Mouse (Mus musculus) erythroblast, embryonic 14.5 days (primary cell): ENCODE measurements around the gene Napsa. TPM values are rescaled to one million over a fixed set of nuclear protein-coding genes. Genes with fewer than 3 reads are reported as not detected.

ENCODE experiments used
- H3K27me3 ChIP-seq: 2 replicates; pipeline ENCODE4 v1.6.1; 2012; ENCODE audit warnings: inconsistent platforms; ENCODE audit not compliant: control insufficient read depth
- H3K36me3 ChIP-seq: 2 replicates; pipeline ENCODE4 v1.6.1; 2012; ENCODE audit warnings: mild to moderate bottlenecking, inconsistent platforms; ENCODE audit not compliant: control insufficient read depth
- H3K4me1 ChIP-seq: 2 replicates; pipeline ENCODE4 v1.6.1; 2012; ENCODE audit warnings: inconsistent platforms; ENCODE audit not compliant: control insufficient read depth
- H3K4me3 ChIP-seq: replicated peaks from 2 replicates; pipeline ENCODE3; 2012; ENCODE audit warnings: moderate library complexity, mild to moderate bottlenecking, inconsistent platforms
- H3K9me3 ChIP-seq: 2 replicates; pipeline ENCODE4 v1.6.1; 2012; ENCODE audit warnings: low read length, inconsistent platforms, mixed read lengths; ENCODE audit not compliant: control insufficient read depth
- GATA1 ChIP-seq: IDR thresholded peaks from 2 replicates; pipeline ENCODE4 v1.6.1; 2012; ENCODE audit warnings: low read length, inconsistent platforms, mixed read lengths
- TAL1 ChIP-seq: IDR thresholded peaks from 3 replicates; pipeline ENCODE4 v1.6.1; 2012; ENCODE audit warnings: low read length, inconsistent platforms, mixed read lengths
- polyA plus RNA-seq: library from polyadenylated mRNA; stranded (reverse); fragments of >175 nt; gene quantifications from 2 replicates; pipeline ENCODE4 v1.2.3, GENCODE M21; 2012

Gene Napsa
- polyA plus RNA-seq, 1 experiment, result 0.21 TPM

- H3K4me1 ChIP-seq, result peaks cover 59% of the 10 kb centered on the region
Measured at GRCm38 (mm10) chr7:44549621-44550408, 22.4 kb upstream of the Napsa start.

GRCm38 (mm10) chr7:44550409-44550678 lies 21.8 kb upstream of the Napsa start:
- H3K36me3 ChIP-seq, result peaks cover 58% of the 10 kb centered on the region
- H3K4me1 ChIP-seq, result peaks cover 59% of the 10 kb centered on the region

More at GRCm38 (mm10) chr7:44549621-44550408, 22.4 kb upstream of the Napsa start:
- no peak overlapping the region for H3K4me3 ChIP-seq
- TF ChIP-seq TAL1 (no peak), GATA1 (no peak)
- peaks cover 18% of the 10 kb centered on the region for H3K9me3 ChIP-seq
- H3K27me3 ChIP-seq, result no peaks in the 10 kb centered on the region
- H3K36me3 ChIP-seq, result peaks cover 64% of the 10 kb centered on the region

DNA sequence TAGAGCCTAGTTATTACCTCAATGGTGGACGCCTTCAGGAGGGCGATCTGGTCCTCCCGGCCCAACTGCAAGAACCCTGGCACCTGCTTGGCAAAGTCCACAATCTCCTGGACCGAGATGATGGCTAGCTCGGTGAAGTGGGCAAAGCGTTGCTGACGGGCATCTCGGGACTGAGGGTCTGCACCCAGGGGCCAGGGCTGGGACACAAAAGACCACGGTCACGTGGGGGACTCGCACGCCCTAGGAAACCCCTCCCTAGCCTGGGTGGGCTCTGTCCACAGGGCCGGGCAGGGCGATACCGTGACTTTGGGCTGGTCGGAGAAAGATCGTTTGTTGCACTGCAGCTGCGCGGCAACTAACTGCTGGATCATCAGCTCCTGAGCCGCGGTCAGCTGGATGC lies 20.9 kb upstream of the Napsa start:
- TF ChIP-seq GATA1 (no peak), TAL1 (no peak)
- Histone ChIP-seq H3K36me3 (peaks cover 51% of the 10 kb centered on the region), H3K27me3 (no peaks in the 10 kb centered on the region), H3K4me3 (no peak overlapping the region), H3K4me1 (peaks cover 57% of the 10 kb centered on the region), H3K9me3 (peaks cover 18% of the 10 kb centered on the region)

More at GRCm38 (mm10) chr7:44550409-44550678, 21.8 kb upstream of the Napsa start:
- Histone ChIP-seq H3K27me3 (no peaks in the 10 kb centered on the region), H3K4me3 (no peak overlapping the region), H3K9me3 (peaks cover 18% of the 10 kb centered on the region)
- no peak for TF ChIP-seq TAL1
- TF ChIP-seq GATA1, result no peak

GRCm38 (mm10) chr7:44551731-44552130 lies 20.4 kb upstream of the Napsa start:
- Histone ChIP-seq H3K9me3 (peaks cover 18% of the 10 kb centered on the region), H3K27me3 (no peaks in the 10 kb centered on the region), H3K36me3 (peaks cover 47% of the 10 kb centered on the region), H3K4me1 (peaks cover 53% of the 10 kb centered on the region), H3K4me3 (no peak overlapping the region)
- TF ChIP-seq TAL1 (no peak), GATA1 (no peak)

DNA sequence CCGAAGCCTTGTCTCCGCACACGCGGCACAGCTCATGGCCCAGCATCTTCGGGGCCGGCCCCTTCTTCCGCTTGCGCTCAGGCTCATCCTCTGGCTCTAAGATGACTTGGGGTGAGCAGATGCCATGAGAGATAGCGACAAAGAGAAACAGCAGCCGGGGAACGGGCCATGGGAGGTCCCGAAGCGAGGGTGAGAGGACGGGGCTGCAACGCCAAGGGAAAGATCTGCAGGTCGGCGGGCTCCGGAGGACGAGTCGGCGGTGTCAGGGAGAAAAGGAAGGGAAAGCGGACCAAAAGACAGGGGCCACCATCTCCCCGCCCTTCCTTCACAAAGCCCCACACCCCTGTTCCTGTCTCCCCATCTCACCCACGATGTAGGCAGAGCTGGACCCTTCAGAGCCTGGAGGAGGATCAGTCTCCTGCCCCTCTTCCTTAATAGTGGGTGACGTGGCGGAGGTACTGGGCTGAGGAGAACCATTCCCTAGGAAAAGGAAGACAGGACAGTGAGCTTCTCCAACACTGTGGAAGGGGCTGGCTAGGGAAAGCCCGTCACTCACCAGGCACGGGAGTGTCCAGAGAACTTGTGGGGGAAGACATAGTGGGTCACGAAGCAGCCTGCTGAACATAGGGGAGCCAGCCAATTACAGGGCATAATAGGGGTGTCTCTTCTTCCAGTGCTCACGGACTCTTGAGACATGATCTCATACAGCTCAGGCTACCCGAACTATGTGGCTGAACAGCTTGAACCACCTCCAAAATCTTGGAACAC lies 19.9 kb upstream of the Napsa start:
- peaks cover 42% of the 10 kb centered on the region for H3K36me3 ChIP-seq
- no peaks in the 10 kb centered on the region; the same call in 1 of the 2 replicates for H3K27me3 ChIP-seq
- H3K9me3 ChIP-seq, result peaks cover 18% of the 10 kb centered on the region
- TF ChIP-seq GATA1, result no peak
- no peak for TF ChIP-seq TAL1
- H3K4me3 ChIP-seq, result peak overlapping the region; percentile 79
- peaks cover 52% of the 10 kb centered on the region for H3K4me1 ChIP-seq

DNA sequence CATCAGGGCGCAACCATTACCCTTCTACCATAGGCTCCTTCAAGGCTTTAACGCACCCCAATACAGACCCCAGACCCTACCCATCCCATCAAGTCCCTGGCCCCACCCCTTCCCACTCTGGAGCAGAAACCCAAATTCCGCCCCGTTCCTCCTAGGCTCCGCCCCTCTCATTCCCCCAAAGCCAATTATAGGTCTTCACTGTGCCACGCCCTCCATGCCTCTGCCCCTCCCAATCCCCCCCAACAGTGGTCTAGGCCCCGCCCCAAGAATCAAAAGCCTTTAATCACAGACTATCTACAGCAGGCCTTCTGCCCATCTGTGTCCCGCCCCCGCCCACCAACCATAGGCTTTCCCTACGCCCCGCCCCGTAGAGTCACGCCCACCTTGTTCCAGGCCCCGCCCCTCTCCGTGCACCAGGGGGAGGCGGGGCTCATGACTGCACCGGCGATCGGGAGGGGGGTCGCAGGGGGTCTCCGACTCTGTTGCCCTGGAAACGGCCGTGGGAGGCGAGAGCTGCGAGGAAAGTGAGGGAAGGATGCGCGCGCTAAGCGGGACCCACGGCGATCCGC lies 18.9 kb upstream of the Napsa start:
- Histone ChIP-seq H3K36me3 (peaks cover 38% of the 10 kb centered on the region), H3K9me3 (peaks cover 18% of the 10 kb centered on the region), H3K27me3 (no peaks in the 10 kb centered on the region; the same call in 1 of the 2 replicates), H3K4me1 (peaks cover 46% of the 10 kb centered on the region), H3K4me3 (peak overlapping the region; percentile 79)
- no peak for TF ChIP-seq GATA1

DNA sequence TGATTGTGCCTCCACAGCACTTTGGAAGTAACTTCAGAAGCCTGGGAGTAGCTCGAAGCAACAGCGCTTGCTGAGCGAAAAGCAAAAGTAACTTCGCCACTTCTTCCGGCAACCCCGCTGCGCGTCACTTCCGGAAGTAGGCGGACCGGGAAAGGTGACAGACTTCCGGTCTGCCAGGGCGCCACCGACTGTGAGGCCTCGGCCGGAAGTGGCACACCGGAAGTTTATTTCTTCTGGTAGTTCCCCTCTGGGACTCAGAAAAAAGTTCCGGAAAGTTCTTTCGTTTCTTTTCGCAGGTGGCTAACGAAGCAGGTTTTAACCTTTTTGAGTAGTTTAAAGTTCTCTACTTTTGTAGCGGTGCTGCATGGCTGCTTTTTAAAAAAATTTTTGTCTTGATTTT lies 18.4 kb upstream of the Napsa start, which contains the start of gene Nr1h2:
Nr1h2 (minus strand) TSS at position 126 of the 400 bp plus-strand sequence.
- peaks cover 38% of the 10 kb centered on the region for H3K36me3 ChIP-seq
- peaks cover 18% of the 10 kb centered on the region for H3K9me3 ChIP-seq
- H3K4me1 ChIP-seq, result peaks cover 40% of the 10 kb centered on the region
- TF ChIP-seq TAL1 (no peak), GATA1 (no peak)
- H3K4me3 ChIP-seq, result peak within 1 kb of the TSS; percentile 79
- no peaks in the 10 kb centered on the region; the same call in 1 of the 2 replicates for H3K27me3 ChIP-seq

DNA sequence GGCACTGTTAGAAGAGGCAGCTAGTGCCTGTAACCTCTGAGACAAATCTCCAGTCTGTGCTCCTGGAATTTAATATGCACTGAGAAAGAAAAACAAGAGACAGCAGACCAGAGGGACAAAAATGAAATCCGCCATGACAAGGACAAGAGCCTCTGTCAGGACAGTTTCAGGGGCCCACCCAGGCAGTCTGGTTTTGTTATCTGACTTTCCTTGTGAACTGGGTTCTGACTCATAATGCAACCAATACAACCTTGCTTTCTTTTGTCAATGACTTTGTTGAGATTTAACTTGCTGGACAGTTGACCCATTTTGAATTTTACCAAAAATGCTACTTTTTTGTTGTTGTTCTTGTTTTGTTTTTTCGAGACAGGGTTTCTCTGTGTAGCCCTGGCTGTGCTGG lies 14.6 kb upstream of the Napsa start:
- Histone ChIP-seq H3K36me3 (peaks cover 4% of the 10 kb centered on the region), H3K4me1 (peaks cover 19% of the 10 kb centered on the region), H3K9me3 (peaks cover 1% of the 10 kb centered on the region), H3K27me3 (no peaks in the 10 kb centered on the region; the same call in 1 of the 2 replicates), H3K4me3 (no peak overlapping the region)
- TF ChIP-seq TAL1 (no peak), GATA1 (no peak)
